Mouse (Mus musculus): ENCODE data around the gene Fryl. TPM values are rescaled to one million over a fixed set of nuclear protein-coding genes. Genes with fewer than 3 reads are reported as not detected.

The Fryl gene
- polyA plus RNA-seq, 1 experiment from 2014 or later = 33.4 TPM

- 8% methylated on average over 2 of the region's 2 CpGs for WGBS
- no peak for ATAC-seq (ENCODE audit: insufficient read depth, low FRiP score, low read depth)
- no peaks in the 10 kb centered on the region for H3K27me3 ChIP-seq (replicated peaks)
These were observed 272.3 kb downstream of the Fryl start for GRCm38 (mm10) chr5:72984091-72984490.

GRCm38 (mm10) chr5:72976539-72976938 is 279.9 kb downstream of the Fryl start:
- 75% methylated on average over 4 of the region's 4 CpGs for WGBS
- H3K36me3 ChIP-seq = peaks cover 20% of the 10 kb centered on the region
- H3K9ac ChIP-seq = no peak overlapping the region
- no peak overlapping the region for H3K4me3 ChIP-seq (replicated peaks)
- ATAC-seq (ENCODE audit: insufficient read depth, low FRiP score, low read depth) = no peak
- no peak overlapping the region for H3K27ac ChIP-seq
- no peaks in the 10 kb centered on the region for H3K9me3 ChIP-seq
- no peak overlapping the region for H3K4me2 ChIP-seq
- no peaks in the 10 kb centered on the region for H3K27me3 ChIP-seq (replicated peaks)
- 0 out of 2 replicates have a peak, but pooled peaks cover 5% of the 10 kb centered on the region for H3K4me1 ChIP-seq

More at GRCm38 (mm10) chr5:72984091-72984490, 272.3 kb downstream of the Fryl start:
- no peak overlapping the region for H3K4me2 ChIP-seq
- H3K27ac ChIP-seq = no peak overlapping the region
- H3K36me3 ChIP-seq = peaks cover 6% of the 10 kb centered on the region; the same call in 1 of the 2 replicates
- H3K9ac ChIP-seq = no peak overlapping the region
- H3K4me1 ChIP-seq = no peaks in the 10 kb centered on the region
- H3K9me3 ChIP-seq = no peaks in the 10 kb centered on the region
- no peak overlapping the region for H3K4me3 ChIP-seq (replicated peaks)

- H3K9ac ChIP-seq = no peak overlapping the region
- H3K4me3 ChIP-seq (replicated peaks) = no peak overlapping the region
- no peaks in the 10 kb centered on the region for H3K9me3 ChIP-seq
- no peak overlapping the region for H3K27ac ChIP-seq
- 0 out of 2 replicates have a peak, but pooled peaks cover 5% of the 10 kb centered on the region for H3K4me1 ChIP-seq
- peaks cover 20% of the 10 kb centered on the region for H3K36me3 ChIP-seq
- no peaks in the 10 kb centered on the region for H3K27me3 ChIP-seq (replicated peaks)
- no peak overlapping the region for H3K4me2 ChIP-seq
- 89% methylated on average over 6 of the region's 6 CpGs for WGBS
- no peak for ATAC-seq (ENCODE audit: insufficient read depth, low FRiP score, low read depth)
These were observed 280.4 kb downstream of the Fryl start for GRCm38 (mm10) chr5:72975996-72976395.

GRCm38 (mm10) chr5:72974602-72975001 is 281.8 kb downstream of the Fryl start, which contains the start of gene Gm10135:
Gene Gm10135 (minus strand): TSS chr5:72974702.
- no peaks in the 10 kb centered on the region for H3K9me3 ChIP-seq
- H3K9ac ChIP-seq = no peak within 1 kb of the TSS
- ATAC-seq (ENCODE audit: insufficient read depth, low FRiP score, low read depth) = no peak
- 94% methylated on average over 7 of the region's 7 CpGs for WGBS
- H3K36me3 ChIP-seq = peaks cover 14% of the 10 kb centered on the region
- H3K27me3 ChIP-seq (replicated peaks) = no peaks in the 10 kb centered on the region
- H3K27ac ChIP-seq = no peak within 1 kb of the TSS
- no peak within 1 kb of the TSS for H3K4me2 ChIP-seq
- 0 out of 2 replicates have a peak, but pooled peaks cover 5% of the 10 kb centered on the region for H3K4me1 ChIP-seq
- H3K4me3 ChIP-seq (replicated peaks) = no peak within 1 kb of the TSS

GRCm38 (mm10) chr5:72972934-72973333 is 283.5 kb downstream of the Fryl start:
- no peaks in the 10 kb centered on the region for H3K9me3 ChIP-seq
- 67% methylated on average over 5 of the region's 5 CpGs for WGBS
- H3K27me3 ChIP-seq (replicated peaks) = no peaks in the 10 kb centered on the region
- H3K4me3 ChIP-seq (replicated peaks) = no peak overlapping the region
- peaks cover 19% of the 10 kb centered on the region for H3K36me3 ChIP-seq
- peak overlapping the region; percentile 53 for H3K27ac ChIP-seq
- H3K4me1 ChIP-seq = 0 out of 2 replicates have a peak, but pooled peaks cover 5% of the 10 kb centered on the region
- no peak overlapping the region for H3K9ac ChIP-seq
- ATAC-seq (ENCODE audit: insufficient read depth, low FRiP score, low read depth) = no peak
- H3K4me2 ChIP-seq = no peak overlapping the region

GRCm38 (mm10) chr5:72972435-72972834 is 284.0 kb downstream of the Fryl start:
- Histone ChIP-seq H3K9me3 (no peaks in the 10 kb centered on the region), H3K9ac (no peak overlapping the region), H3K36me3 (peaks cover 19% of the 10 kb centered on the region), H3K27ac (peak overlapping the region; percentile 53; the same call in 1 of the 2 replicates), H3K27me3 (replicated peaks) (no peaks in the 10 kb centered on the region), H3K4me1 (0 out of 2 replicates have a peak, but pooled peaks cover 5% of the 10 kb centered on the region), H3K4me3 (replicated peaks) (no peak overlapping the region), H3K4me2 (no peak overlapping the region)
- no peak for ATAC-seq (ENCODE audit: insufficient read depth, low FRiP score, low read depth)
- 54% methylated on average over 4 of the region's 4 CpGs for WGBS

Other genes with a start within 250 kb of the Fryl start
- gene Slc10a4, start 249.7 kb downstream of the Fryl start, polyA plus RNA-seq (2015; fragmentation: Nextera tagmentation; extraction: Ambion mirVana) = 8.6 and 10.6 TPM in 2 replicates
- gene Ociad1, start 36.2 kb upstream of the Fryl start, polyA plus RNA-seq (2015; fragmentation: Nextera tagmentation; extraction: Ambion mirVana) = 249 and 252 TPM in 2 replicates
- gene Ociad2, start 84.4 kb upstream of the Fryl start, polyA plus RNA-seq (2015; fragmentation: Nextera tagmentation; extraction: Ambion mirVana) = 86.6 and 96.5 TPM in 2 replicates
- gene Cwh43, start 149.5 kb upstream of the Fryl start, polyA plus RNA-seq (2015; fragmentation: Nextera tagmentation; extraction: Ambion mirVana) = 1.1 and 1.9 TPM in 2 replicates
- 19.1 and 21.6 TPM in 2 replicates for gene Dcun1d4, start 224.4 kb upstream of the Fryl start, polyA plus RNA-seq (2015; fragmentation: Nextera tagmentation; extraction: Ambion mirVana)

All from stomach, embryonic 15.5 days (tissue).